Mouse (Mus musculus) CD8-positive naive resting alpha-beta T cell, adult 2 months (primary cell): ENCODE data around the gene Zscan21.
A peak's percentile ranks its signal among the peaks of the same experiment; 100 is the strongest.

Experiments used
- DNase-seq, 2 experiments: peaks; one replicate each; pipeline ENCODE4 v3.0.0; 2022; ENCODE audit warnings: low read depth in 2 of 2, low spot score in 2 of 2

The Zscan21 gene

GRCm38 (mm10) chr5:138117199-138118015, 704 bp downstream of the Zscan21 start:
- DNase-seq = no peak

GRCm38 (mm10) chr5:138118041-138118440, 1.3 kb downstream of the Zscan21 start:
- DNase-seq = no peak

- no peak for DNase-seq
Observed at GRCm38 (mm10) chr5:138132425-138133064, 15.8 kb downstream of the Zscan21 start.

GRCm38 (mm10) chr5:138137257-138137656, 20.6 kb downstream of the Zscan21 start:
- no peak for DNase-seq

GRCm38 (mm10) chr5:138137935-138138549, 21.3 kb downstream of the Zscan21 start:
- peak; percentile 16 to 45 for DNase-seq

- no peak for DNase-seq
Observed at GRCm38 (mm10) chr5:138138585-138138984, 21.9 kb downstream of the Zscan21 start.

- no peak for DNase-seq
Observed at GRCm38 (mm10) chr5:138154390-138154789, 37.7 kb downstream of the Zscan21 start.

GRCm38 (mm10) chr5:138155443-138155976, 38.8 kb downstream of the Zscan21 start, which contains the start of gene Zfp113:
Gene Zfp113 (minus strand): TSS chr5:138155744.
- peak; percentile 84 to 90 for DNase-seq

GRCm38 (mm10) chr5:138160224-138160762, 43.6 kb downstream of the Zscan21 start:
- DNase-seq = no peak

- peak; percentile 94 to 97 for DNase-seq
Observed at GRCm38 (mm10) chr5:138160842-138161665, 44.4 kb downstream of the Zscan21 start, which contains the start of gene Cops6. Gene Cops6 (plus strand): TSS chr5:138161071.

GRCm38 (mm10) chr5:138163046-138163445, 46.3 kb downstream of the Zscan21 start:
- DNase-seq = no peak

- DNase-seq = no peak
Observed at GRCm38 (mm10) chr5:138163610-138164009, 46.9 kb downstream of the Zscan21 start.

- no peak for DNase-seq
Observed at GRCm38 (mm10) chr5:138165594-138165993, 48.9 kb downstream of the Zscan21 start.

- DNase-seq = peak; percentile 81
Observed at GRCm38 (mm10) chr5:138170936-138171561, 54.3 kb downstream of the Zscan21 start.

- DNase-seq = peak; percentile 86 to 90
Observed at GRCm38 (mm10) chr5:138171695-138172491, 55.2 kb downstream of the Zscan21 start, which contains the start of the genes Ap4m1 and Mcm7. Gene Ap4m1 (plus strand): TSS chr5:138172002. Gene Mcm7 (minus strand): TSS chr5:138172422.

- DNase-seq = no peak
Observed at GRCm38 (mm10) chr5:138173217-138173616, 56.5 kb downstream of the Zscan21 start.
